Mouse (Mus musculus) layer of hippocampus, adult 18-20 months (tissue): ENCODE data around the gene Sun3. TPM values are rescaled to one million over a fixed set of nuclear protein-coding genes. Genes with fewer than 3 reads are reported as not detected.

ENCODE experiments used
- DNase-seq, 2 experiments: peaks; one replicate each; pipeline ENCODE4 v3.0.0; 2022; ENCODE audit warnings: low spot score in 2 of 2
- total RNA-seq, 2 experiments: library from RNA; stranded (reverse); gene quantifications; 2 replicates each; pipeline ENCODE4 v1.2.3; 2021

Sun3 gene
- total RNA-seq, 2 experiments from 2014 or later = 0.38 to 0.82 TPM

- no peak for DNase-seq
These were observed 62.7 kb downstream of the Sun3 start for GRCm38 (mm10) chr11:8986058-8986457.

GRCm38 (mm10) chr11:8983237-8983861 lies 65.4 kb downstream of the Sun3 start:
- peak; percentile 23 to 78 for DNase-seq

DNA sequence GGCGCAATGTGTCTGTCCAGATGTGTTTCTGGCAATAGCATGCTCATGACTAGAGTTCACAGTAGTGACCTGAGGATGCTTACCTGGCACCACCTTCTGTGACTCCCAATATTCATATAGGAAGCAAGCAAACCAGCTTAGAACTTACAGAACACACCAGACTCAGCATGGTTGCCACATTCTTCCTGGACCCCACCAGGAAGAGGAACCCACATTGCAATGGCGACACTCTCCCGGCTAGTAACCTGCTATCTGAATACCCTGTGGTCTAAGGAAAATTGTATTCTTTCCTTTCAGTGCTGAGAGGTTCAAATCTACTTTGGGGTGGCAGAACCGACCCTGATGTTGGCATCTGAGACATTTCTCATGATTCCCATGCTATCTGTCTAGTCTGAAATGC lies 70.6 kb downstream of the Sun3 start:
- DNase-seq = no peak

DNA sequence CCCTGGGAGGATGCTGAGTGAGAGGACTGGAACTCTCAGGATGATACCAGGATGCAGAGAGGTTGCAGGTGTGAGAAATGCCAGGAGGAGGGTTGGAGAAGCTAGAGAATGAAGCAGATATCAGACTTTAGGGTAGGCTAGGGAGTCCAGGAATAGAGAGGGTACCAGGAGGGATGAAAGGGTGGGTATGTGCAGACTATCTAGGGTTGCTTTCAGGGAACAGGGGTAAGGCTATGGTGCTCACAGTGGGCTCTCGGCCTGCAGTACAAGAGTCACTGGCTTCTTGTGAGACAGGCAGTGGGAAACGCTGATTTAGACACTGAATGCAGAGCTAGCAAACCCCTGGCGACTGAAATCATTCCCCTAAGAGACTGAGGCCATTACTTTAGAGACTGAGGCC lies 75.6 kb downstream of the Sun3 start, which contains the start of gene Pkd1l1:
Gene Pkd1l1 (minus strand): TSS at position 101 of the 400 bp plus-strand sequence.
- no peak for DNase-seq

DNA sequence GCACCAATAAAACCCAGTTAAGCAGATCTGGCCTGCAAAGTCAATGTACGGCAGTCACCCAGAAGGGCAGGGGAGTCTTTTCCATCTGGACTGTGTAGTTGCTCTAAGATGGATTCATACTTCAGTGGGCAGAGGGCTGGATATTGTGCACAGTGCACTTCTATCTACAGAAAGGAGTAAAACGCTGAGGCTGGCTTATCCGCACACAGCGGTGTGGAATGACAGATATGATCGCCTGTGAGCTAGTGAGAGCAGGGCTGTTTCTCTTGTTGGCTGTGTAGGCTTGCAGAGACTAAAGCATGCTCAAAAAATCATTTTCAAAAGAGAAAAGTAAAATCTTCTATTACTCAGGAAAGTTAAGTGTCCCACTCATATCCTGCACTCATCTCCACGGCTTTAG lies 76.7 kb downstream of the Sun3 start:
- DNase-seq = no peak

DNA sequence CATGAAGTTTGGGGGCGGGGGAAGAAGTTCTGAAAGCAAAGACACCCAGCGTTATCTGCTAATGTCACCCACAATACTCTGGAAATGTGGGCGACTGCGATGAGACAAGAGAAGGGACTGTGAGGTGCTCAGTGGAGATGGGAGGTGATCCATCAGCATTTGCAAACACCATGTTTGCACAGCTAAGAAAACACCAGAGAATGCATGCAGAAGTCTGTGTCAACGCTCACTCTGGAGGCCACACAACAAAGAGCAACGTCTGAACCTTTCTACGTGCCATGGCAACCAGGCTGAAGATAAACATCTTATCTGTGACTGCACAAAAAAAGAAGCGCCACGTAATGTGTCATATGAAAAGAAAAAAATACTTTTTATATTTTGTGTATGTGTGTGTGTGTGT lies 78.3 kb downstream of the Sun3 start:
- DNase-seq = no peak

- no peak for DNase-seq
These were observed 80.7 kb downstream of the Sun3 start for GRCm38 (mm10) chr11:8968094-8968493.

Other genes starting within 250 kb of the Sun3 start
- under 1 TPM; 0.08 to 0.52 TPM for gene Pkd1l1, start 75.7 kb downstream of the Sun3 start, total RNA-seq
- 10 to 100 TPM; 13.3 to 13.5 TPM for gene Hus1, start 37.8 kb downstream of the Sun3 start, total RNA-seq
- 1 to 10 TPM; 1.2 to 1.4 TPM for gene Gm11992, start 397 bp downstream of the Sun3 start, total RNA-seq
- gene Upp1, start 69.1 kb upstream of the Sun3 start, total RNA-seq = 1 to 10 TPM; 4.0 to 4.1 TPM
- under 1 TPM in 1 of 2 experiments, not detected in 1; 0.05 TPM for gene Abca13, start 143.0 kb upstream of the Sun3 start, total RNA-seq